Mouse (Mus musculus) embryo, embryonic 9.5 days (tissue): ENCODE results near the gene Gm12248.
A peak's percentile ranks its signal among the peaks of the same experiment; 100 is the strongest.

Source experiments
- DNase-seq: peaks from one replicate; pipeline ENCODE4 v3.0.0-alpha.2; 2017; ENCODE audit errors: extremely low spot score

The Gm12248 gene

DNA sequence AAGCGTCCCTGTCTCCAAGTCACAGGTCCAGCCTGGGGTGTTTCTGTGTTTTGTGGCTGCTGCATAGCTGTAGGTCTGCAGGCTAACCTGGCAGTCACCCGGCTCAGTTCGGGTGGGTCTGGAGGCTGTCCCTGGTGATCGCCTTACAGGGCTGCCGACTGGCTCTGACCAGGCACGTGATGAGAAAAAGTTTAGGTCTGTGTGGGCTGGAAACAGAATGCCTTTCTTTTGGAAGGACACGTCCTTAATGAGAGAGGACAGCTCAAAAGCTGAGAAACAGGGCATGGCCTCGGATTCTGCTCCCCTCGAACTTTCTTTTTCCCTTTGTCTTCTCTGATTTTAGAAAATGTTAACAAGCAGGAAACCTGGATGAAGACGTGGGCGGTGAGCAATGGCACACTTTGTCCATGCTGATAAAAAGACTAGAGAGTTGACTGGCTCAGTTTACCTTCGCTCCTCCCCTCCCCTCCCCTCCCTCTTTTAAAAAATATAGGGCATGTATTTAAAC, at the start of gene Gm12248:
Gene Gm12248, minus strand, starts transcription at position 114 of the 508 bp plus-strand sequence.
- peak; percentile 47 for DNase-seq

DNA sequence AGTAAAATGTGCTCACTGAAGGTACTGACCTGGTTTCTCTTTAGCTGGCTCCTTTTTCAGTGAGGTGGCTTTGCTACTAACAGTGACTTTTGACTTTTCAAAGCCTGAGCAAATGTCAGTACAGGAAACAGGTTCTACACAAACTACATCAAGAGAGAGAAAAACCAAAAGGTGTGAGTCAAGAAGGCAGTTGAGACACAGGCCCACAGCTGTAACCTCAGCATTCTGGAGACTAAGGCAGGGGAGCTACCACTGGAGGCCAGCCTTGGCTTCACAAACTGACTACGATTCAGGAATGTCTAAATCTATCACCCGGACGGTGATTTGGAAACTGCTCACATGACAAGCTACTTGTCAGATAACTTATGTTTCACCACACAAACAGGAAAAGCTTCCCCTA, 46.5 kb upstream of the Gm12248 start:
- DNase-seq = no peak

DNA sequence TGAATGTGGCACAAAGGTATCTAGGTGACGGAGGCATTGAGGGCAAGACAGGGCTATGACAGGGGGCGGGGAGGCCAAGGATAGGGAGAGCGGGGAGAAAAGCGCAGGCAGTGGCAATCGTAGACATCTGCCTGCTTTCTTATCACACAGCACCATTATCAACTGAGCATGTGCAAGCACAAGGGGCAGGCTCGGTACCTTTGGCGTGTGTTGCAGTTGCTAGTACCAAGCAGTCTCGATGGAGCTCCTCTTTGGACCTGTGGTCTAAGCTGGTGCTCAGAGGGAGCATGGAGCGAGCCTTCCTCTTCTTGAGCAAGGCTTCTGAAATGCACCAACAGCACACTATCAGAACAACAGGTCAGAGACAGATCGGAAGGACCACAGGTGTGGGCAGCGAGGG, 45.9 kb upstream of the Gm12248 start:
- DNase-seq = no peak

DNA sequence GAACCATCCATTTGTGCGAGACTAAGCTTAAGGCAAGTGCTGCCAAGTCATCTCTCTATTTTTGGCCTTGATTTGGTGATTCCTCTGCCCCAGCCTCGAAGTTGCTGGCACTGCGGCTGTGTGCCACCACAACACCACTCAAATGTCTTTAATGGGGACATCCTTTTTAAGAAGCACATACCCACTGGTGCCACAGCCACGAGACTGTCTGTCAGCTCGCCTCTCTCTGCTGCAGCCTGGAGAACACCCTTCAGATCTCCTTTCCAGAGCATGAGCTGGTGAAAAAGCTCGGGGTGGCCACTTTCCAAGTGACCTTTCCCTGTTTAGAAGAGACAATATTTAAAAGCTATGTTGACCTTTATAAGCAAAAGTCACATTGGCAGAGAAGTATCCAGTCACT, 43.7 kb upstream of the Gm12248 start:
- no peak for DNase-seq

DNA sequence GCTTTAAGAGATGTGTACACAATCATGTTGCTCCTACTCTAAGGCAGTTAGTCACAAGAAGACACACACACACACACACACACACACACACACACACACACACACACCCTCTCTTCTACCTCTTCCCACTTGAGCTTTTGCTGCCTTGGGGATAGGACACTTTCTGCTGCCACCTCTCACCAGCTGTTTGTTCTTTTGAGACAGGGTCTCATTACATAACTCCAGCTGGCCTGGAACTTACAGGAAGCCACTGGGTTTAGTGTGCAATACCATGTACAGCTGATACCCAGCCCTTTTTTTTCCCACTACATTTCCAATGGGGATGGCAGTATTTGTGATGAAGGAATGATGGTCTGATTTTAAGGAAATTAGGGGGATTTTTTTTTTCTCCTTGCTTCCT, 42.4 kb upstream of the Gm12248 start:
- DNase-seq = no peak

DNA sequence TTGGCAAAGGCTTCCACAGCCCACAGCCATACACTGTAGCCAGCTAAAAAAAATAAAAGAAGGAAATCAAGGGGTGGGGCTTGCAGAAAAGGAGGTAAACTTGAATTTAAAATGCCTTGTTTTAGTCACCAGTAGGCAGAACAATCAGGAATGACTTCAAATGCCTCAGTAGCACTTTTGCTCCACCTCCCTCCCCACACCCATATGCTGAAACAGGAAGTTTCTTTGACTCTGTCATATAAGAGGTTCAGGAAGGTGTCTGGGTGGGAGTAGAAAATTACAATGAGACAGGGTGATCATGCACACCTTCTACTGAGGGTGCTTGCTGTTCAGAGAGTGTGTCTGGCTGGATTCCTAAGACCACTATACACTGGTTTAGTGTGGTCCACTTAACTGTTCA, 41.9 kb upstream of the Gm12248 start:
- DNase-seq = no peak

DNA sequence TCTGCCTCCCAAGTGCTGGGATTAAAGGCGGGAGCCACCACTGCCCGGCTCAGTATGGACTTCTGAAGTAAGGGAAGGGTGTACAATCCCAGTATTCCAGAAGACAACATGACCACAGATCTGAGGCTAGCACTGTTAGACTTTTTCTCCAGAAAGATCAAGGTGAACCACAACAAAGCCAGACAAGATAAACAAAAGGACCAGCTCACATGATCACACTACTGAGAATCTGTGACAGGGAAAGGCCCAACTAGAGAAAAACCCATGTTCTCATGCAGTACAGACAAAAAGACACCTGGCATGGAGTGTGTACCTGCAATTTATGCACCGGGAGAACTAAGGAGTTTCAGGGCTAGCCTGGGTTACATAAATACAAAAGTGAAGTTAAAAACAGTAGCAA, 39.1 kb upstream of the Gm12248 start:
- DNase-seq = no peak

DNA sequence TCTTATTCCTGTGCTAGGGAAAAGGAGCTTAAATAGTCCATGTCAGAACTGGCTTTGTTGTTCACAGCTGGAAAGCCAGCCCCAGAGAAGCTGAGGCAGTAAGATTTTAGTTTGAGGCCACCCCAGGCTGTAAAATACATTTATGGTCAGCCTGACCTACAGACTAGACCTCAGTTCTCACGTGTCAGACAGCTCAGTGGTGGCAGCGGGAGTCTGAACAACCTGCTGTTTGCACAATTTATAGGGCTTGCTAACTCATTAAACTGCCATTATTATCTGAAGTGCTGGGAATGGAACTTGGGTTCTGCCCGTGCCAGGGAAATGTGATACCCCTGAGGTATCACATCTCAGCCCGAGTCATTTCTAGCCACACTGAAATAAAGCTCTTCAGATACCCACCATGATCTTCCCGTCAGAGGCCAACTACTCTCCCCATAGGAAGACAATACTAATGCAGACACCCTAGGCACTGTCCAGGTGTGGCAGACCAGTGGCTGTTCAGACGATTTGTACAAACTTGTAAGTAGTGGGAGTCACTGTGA, 36.4 kb upstream of the Gm12248 start:
- no peak for DNase-seq

DNA sequence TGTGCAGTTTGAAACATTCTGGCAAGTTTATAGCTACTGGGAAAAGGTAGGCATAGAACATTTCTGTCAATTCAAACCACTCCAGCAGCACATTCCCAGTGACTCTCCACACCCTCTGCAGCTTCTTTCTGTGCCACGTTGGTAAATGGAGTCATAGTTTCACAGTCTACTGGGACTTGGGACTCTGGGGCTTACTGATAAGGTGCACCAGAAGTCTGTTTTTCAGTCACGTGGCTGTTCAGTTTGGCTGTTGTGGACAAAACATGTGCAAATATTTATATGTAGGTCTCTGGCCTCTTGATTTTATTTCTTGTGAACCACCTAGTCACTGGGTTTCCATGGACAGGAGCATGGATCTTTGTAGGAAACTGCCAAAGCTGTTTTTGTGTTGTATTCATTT, 34.6 kb upstream of the Gm12248 start:
- no peak for DNase-seq

DNA sequence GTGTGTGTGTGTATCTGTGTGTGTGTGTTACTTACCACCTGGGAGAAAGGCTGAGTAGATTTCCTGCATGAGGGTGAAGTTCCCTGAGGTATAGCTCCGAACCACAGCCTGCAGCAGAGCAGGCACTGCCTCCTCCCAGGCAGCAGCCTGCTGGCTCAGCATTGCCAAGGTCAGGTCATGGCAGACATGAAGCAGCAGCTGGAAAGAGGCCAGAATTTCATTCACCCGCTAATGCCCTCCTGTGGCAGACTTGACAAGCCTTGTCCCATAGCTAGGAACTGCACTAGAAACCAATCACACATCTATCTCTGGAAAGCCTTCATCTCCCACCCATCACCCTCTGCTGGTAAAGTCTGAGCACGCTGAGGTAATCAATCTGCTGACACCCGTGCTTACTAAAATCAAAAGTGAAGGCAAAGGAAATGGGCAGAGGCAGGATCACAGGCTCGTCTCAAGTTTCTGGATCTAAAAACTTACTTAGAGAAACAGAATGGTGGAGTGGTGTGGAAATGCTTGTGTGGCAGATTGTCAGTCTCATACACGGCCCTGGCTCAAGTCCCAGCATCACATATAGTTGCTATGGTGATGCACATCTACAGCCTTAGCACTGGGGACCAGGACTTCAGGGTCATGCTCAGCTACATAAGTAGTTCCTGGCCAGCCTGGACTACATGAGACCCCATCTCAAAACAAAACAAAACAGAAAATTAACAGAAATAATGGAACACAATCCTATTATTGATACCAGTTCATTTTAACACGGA, 33.6 kb upstream of the Gm12248 start:
- no peak for DNase-seq

DNA sequence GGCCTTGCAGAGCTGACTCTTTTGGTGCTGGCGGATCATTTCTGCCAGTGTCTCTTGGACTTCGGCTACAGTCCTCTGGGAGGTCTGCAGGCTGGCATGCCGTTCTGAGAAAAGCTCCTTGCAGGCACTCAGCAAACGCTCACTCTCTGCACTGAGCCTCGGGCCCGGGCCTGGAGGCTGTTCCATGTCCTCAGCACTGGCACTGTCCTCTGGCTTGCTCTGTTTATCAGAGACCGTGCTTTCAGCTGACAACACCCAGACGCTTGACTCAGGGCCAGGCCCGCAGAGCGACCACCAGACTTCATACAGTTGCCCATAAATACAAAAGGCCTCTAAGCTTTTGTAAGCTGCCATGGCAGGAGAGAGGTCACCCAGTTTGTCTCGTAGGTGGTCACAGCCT, 32.1 kb upstream of the Gm12248 start:
- DNase-seq = no peak

DNA sequence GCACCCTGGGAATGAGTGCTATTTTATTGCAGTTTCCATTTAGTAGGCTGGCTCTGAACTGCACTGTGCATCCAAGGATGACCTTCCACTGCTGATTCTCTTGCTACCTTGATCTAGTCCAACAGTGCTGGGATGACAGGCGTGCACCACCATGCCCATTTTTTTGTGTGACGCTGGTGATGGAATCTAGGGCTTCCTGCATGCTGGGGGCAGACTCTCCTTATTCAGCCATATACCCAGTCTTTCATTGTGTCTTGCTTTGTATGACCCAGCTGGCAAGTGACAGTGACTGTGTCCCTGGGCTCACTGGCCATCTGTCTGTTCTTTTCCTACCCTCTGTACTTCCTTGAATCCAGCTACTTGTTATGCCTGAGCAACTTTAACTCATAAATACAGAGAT, 30.8 kb upstream of the Gm12248 start:
- DNase-seq = no peak

DNA sequence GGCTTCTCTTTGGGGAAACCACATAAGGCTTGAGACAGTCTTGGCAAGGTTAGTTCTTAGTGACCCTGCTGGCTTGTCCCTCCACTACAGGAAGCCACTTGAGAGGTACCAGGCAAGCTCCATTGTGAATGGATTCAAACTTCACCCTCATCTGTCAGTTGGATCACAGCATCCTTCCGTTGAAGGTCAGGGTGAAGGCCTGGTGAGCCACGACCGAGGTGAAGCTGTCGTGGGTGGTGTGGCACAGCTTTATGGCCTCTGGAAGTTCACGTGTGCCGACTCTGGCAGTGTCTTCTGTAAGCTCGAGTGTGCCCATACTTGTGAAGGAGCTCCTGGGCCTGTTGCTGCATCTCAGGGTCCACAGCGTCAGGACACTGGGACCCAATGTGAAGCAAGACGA, 28.4 kb upstream of the Gm12248 start:
- no peak for DNase-seq

DNA sequence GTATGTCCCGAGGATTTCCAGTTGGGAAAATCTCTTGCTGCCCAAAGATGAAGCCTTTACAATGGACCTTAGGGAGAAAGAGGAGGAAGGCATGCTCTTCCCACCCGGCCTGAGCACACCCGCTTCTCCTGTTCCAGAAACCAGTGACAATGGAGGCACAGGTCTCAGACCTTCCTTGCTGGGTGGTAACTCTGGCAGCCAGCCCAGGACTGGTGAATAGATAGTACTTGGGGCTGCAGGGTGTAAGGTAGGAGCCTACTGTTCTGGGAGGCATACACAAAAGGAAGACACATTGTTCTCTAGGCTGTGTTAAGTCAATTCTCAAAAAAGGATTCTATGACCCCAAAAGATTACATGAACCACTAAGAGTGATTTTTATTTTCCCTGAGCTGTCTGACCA, 27.7 kb upstream of the Gm12248 start:
- DNase-seq = no peak

DNA sequence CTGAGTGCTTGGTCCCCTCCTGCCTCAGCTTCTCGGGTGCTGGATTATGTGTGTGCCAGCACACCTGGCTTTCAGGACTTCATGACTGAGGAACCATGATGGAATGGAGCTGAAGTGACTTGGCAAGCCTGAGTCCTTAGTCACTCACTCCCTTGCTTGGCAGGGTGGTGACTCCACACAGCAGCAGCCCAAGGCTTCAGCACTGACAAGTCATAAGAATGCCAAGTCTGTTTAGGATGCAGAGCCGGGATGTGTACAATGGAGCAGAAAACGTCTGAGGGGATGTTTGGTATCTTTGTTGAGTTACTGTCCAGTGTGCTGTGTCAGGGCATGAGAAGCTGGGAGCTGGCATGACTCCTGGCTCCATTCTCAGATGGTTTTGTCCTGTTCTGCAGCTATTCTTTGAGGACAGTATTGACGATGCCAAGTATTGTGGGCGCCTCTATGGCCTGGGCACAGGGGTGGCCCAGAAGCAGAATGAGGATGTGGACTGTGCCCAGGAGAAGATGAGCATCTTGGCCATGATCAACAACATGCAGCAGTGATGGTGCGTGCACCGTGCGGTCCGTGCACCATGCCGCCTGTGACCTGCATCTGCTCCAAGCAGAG, 24.2 kb upstream of the Gm12248 start:
- no peak for DNase-seq

DNA sequence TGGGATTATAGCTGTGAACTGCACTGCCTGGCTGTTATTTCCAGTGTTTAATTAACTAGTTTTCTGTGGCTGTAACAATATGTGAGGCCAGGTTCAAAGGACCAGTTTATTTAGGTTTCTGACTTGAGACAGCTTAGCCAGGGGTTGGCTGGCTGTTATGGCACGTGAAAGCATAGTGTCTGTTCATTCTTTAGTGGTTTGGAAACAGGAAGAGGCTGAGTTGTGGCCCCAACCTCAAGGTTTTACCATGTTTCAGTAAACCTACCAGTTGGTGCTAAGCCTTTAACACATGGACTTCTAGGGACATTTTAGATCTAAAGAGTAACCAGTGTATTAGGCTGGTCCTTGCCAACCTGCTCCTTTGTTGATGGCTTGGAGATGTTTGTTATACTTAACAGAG, 23.6 kb upstream of the Gm12248 start:
- DNase-seq = no peak

DNA sequence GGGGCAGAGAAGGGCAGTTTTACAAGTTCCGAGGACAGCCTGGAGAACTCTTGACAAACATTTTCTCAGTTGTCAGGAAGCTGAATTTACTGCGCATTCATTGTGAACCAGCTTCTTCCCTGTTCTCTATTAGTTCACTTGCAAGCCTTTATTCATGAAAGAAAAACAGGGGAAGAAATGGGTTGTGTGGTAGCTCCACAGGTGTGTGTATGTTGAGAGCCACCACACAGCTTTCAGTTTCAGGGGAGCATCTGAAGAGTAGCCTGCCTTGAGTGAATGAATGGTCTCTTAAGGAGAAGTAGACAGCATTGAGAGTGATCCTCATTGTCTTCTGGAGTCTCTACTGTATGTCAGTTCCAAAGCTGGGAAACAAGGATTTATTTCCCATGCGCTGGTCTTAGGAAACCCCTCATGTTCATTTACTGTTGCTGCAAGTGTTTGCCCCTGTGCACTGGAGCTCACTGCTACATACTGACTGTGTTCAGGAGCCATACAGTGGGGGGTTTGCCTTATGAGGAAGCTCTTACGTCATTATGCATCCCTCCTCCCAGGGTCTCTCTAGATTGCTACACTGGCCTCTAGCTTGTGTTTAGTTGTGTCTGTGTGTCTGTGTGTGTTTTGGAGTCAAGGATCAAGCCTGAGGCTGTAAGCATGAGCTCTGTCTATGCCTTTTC, 14.9 kb upstream of the Gm12248 start:
- DNase-seq = no peak

DNA sequence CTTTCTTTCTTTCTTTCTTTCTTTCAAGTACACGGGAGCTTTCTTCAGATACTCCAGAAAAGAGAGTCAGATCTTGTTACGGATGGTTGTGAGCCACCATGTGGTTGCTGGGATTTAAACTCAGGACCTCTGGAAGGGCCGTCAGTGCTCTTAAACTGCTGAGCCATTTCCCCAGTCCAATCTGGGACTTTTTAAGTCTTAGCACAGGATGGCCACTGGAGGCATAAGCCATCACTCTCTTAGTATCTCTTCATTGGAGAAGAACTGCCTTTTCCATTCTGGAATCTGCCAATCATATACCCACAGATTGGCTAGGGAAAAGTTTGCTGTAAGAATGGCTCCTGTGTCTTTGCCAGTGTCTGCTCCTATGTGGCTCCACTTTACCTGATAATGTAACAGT, 14.1 kb upstream of the Gm12248 start:
- no peak for DNase-seq

DNA sequence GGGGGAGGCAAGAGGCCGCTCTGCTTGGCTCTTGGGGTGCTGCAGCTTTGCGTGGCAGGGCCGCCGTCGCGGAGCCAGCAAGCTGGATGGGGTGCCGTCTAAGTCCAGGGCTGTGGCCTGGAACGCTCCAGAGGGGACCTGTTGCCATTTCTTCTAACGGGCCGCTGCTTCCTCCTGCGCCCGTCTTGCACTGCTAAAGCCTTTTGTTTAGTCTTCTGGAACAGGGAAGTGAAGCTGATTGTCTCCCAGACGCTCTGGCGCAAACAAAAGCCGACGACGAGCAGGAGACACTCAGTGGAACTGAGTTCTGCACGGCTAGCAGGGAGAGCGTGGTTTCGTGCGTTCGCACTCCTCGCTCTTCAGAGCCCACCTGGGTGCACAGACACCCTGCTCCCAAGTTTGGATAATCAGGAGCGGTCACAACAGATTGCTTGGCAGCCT, 11.4 kb upstream of the Gm12248 start:
- no peak for DNase-seq

DNA sequence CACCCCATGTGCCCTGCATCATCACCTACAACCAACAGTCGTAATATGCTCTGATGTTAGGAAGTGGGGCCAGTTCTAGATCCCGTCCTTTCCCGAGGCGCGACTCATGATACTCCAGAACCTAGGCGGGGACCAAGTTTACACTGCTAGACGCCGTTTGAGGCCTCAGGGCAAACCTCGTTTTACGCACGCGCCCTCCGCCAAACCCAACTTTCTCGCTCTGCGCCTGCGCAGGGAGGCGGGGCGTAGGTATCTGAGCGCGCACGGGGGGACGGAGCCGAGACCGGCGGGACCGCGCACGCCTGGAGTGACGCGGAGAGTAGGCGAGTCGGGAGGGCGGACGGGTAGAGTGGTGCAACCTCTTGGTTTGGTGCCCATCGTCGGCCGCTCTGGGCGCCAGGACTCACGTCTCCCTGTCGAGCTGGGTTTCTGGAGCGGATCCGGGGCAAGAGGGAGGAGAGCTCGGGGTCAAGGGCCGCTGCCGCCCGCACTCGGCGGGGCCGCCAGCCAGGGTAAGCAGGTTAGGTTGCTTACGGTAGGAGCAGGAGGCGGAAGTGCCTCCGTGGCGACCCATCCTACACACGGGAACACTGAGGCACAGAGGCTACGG, 10.9 kb upstream of the Gm12248 start, which contains the start of gene Cnot8:
Gene Cnot8, plus strand, starts transcription at position 457 of the 610 bp plus-strand sequence.
- peak; percentile 100 for DNase-seq

DNA sequence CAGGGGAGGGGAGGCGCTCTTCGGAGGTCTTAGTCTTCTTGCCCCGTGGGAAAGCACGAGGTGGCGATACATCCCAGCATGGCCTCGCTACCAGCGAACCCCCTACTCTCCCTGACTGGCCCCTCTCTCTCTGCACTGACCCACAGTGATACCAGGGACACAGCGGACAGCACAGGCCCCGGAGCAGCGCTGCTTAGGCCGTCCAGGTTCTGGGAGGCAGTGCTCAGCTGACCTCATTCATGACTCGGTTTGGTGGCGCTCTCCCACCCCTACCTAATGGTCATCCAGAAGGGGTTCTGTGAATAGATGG, 10.4 kb upstream of the Gm12248 start:
- DNase-seq = no peak
